Mouse (Mus musculus) spleen, adult 2 months (tissue): ENCODE data around the gene Mtmr14.
A peak's percentile ranks its signal among the peaks of the same experiment; 100 is the strongest.

Experiments used
- CTCF ChIP-seq: fragments of 200-500 bp; IDR thresholded peaks from 2 replicates; pipeline ENCODE4 v1.5.1; 2011; ENCODE audit warnings: mild to moderate bottlenecking, inconsistent platforms; ENCODE audit not compliant: insufficient read depth, insufficient read length, insufficient replicate concordance; ENCODE audit errors: extremely low read depth
- POLR2A ChIP-seq: fragments of 200-500 bp; IDR thresholded peaks from 2 replicates; pipeline ENCODE4 v1.6.1; 2011; ENCODE audit warnings: low read depth, low read length, inconsistent platforms

DNA sequence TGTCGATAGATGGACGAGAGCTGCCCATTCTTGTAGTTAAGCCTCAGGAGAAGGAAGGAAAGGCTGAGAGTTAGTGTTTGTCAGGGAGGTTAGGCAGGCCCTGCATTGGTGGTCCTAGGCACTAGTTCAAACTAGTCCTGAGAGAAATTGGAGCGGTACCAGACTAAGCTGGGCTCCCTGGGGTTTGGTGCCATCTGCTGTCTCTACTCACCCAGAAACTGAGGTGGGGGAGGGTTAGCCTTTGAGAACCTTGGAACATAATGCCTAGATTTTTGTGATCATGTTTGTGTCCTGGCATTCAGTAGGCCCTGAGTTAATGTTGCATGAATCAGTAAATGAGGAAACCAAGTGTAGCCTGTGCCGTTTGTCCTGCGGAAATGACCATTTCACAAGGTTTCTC is 70.5 kb downstream of the Mtmr14 start:
- TF ChIP-seq CTCF (peak; percentile 28; the same call in 1 of the 2 replicates), POLR2A (no peak)
